Mouse (Mus musculus): ENCODE data around the gene Birc7. TPM values are rescaled to one million over a fixed set of nuclear protein-coding genes. Genes with fewer than 3 reads are reported as not detected.

The Birc7 gene
- polyA plus RNA-seq, 1 experiment from 2014 or later: not detected

- peaks cover 31% of the 10 kb centered on the region for H3K4me1 ChIP-seq (replicated peaks)
- peaks cover 88% of the 10 kb centered on the region for H3K27me3 ChIP-seq (replicated peaks)
- no peaks in the 10 kb centered on the region for H3K36me3 ChIP-seq
- H3K9me3 ChIP-seq: no peaks in the 10 kb centered on the region
- peak overlapping the region; percentile 43 for H3K4me3 ChIP-seq (replicated peaks)
- H3K27ac ChIP-seq: no peak overlapping the region
- ATAC-seq: peak; percentile 58
- H3K4me2 ChIP-seq (replicated peaks): peak overlapping the region; percentile 76
- H3K9ac ChIP-seq: no peak overlapping the region
- under 1% methylated on average over 56 of the region's 57 CpGs for WGBS
Measured at GRCm38 (mm10) chr2:180894029-180894623, 34.7 kb upstream of the Birc7 start.

DNA sequence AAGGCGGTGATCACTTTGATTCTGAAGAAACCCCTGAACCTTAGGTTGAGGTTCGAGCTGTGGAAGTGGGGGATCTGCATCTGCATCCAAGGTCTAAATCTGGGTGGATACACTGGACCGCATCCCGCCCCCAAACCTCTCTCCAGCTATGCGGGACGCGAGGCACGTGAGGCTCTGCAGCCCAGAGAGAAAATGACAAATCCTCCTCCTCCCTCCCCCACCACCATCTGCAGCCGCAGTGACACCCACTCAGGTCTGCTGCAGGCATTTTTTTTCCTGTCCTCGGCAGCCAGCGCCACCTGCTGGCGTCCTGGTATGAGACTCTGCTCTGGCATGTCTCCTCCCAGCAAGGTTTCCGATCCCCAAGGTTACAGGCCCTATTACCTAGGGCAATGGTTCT is 34.1 kb upstream of the Birc7 start:
- peak overlapping the region; percentile 43; the same call in 1 of the 2 replicates for H3K4me3 ChIP-seq (replicated peaks)
- no peaks in the 10 kb centered on the region for H3K36me3 ChIP-seq
- no peak overlapping the region for H3K27ac ChIP-seq
- ATAC-seq: peak; percentile 44; the same call in 1 of the 2 replicates
- peaks cover 81% of the 10 kb centered on the region for H3K27me3 ChIP-seq (replicated peaks)
- WGBS: under 1% methylated on average over 13 of the region's 13 CpGs
- peak overlapping the region; percentile 76 for H3K4me2 ChIP-seq (replicated peaks)
- H3K4me1 ChIP-seq (replicated peaks): peaks cover 31% of the 10 kb centered on the region
- H3K9me3 ChIP-seq: no peaks in the 10 kb centered on the region
- no peak overlapping the region for H3K9ac ChIP-seq

DNA sequence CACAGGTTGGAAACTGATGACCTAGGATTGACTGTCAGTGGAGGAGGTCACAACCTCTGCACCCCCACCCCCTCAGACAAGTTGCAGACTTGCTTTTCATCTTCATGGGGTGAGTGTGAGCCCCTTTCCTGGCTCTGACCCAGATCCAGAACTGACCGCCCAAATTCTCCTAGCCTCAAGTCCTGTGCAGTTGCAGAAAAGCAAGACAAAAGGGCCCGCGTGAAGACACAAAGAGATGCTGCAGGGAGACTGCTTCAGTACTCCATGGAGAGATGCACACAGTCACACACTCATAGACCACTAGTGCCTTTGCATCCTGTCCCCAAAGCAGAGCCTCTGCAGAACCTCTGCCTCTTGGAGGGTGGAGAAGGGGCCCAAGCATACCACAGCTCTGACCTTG is 33.5 kb upstream of the Birc7 start:
- Histone ChIP-seq H3K9ac (no peak overlapping the region), H3K9me3 (no peaks in the 10 kb centered on the region), H3K27me3 (replicated peaks) (peaks cover 76% of the 10 kb centered on the region), H3K36me3 (no peaks in the 10 kb centered on the region), H3K4me1 (replicated peaks) (peaks cover 30% of the 10 kb centered on the region), H3K27ac (no peak overlapping the region), H3K4me3 (replicated peaks) (no peak overlapping the region), H3K4me2 (replicated peaks) (no peak overlapping the region)
- no peak for ATAC-seq
- WGBS: 91% methylated on average over 3 of the region's 3 CpGs

- no peak overlapping the region for H3K9ac ChIP-seq
- H3K36me3 ChIP-seq: no peaks in the 10 kb centered on the region
- ATAC-seq: no peak
- peaks cover 27% of the 10 kb centered on the region for H3K4me1 ChIP-seq (replicated peaks)
- H3K4me3 ChIP-seq (replicated peaks): no peak overlapping the region
- peaks cover 69% of the 10 kb centered on the region for H3K27me3 ChIP-seq (replicated peaks)
- no peak overlapping the region for H3K27ac ChIP-seq
- whole genome bisulfite sequencing: 73% methylated on average over 11 of the region's 11 CpGs
- H3K4me2 ChIP-seq (replicated peaks): no peak overlapping the region
- H3K9me3 ChIP-seq: no peaks in the 10 kb centered on the region
Measured at GRCm38 (mm10) chr2:180895837-180896525, 32.8 kb upstream of the Birc7 start.

GRCm38 (mm10) chr2:180896819-180897625 is 31.8 kb upstream of the Birc7 start:
- H3K4me2 ChIP-seq (replicated peaks): no peak overlapping the region
- peaks cover 59% of the 10 kb centered on the region for H3K27me3 ChIP-seq (replicated peaks)
- H3K9me3 ChIP-seq: no peaks in the 10 kb centered on the region
- H3K4me3 ChIP-seq (replicated peaks): no peak overlapping the region
- H3K9ac ChIP-seq: no peak overlapping the region
- H3K4me1 ChIP-seq (replicated peaks): peaks cover 23% of the 10 kb centered on the region
- ATAC-seq: no peak
- no peaks in the 10 kb centered on the region for H3K36me3 ChIP-seq
- 70% methylated on average over 15 of the region's 15 CpGs for WGBS
- H3K27ac ChIP-seq: no peak overlapping the region

- Histone ChIP-seq H3K9ac (no peak overlapping the region), H3K4me3 (replicated peaks) (no peak overlapping the region), H3K27ac (no peak overlapping the region), H3K9me3 (no peaks in the 10 kb centered on the region), H3K36me3 (no peaks in the 10 kb centered on the region), H3K27me3 (replicated peaks) (peaks cover 50% of the 10 kb centered on the region), H3K4me2 (replicated peaks) (no peak overlapping the region), H3K4me1 (replicated peaks) (peaks cover 20% of the 10 kb centered on the region)
- no peak for ATAC-seq
- 76% methylated on average over 6 of the region's 6 CpGs for WGBS
Measured at GRCm38 (mm10) chr2:180897857-180898256, 31.0 kb upstream of the Birc7 start.

DNA sequence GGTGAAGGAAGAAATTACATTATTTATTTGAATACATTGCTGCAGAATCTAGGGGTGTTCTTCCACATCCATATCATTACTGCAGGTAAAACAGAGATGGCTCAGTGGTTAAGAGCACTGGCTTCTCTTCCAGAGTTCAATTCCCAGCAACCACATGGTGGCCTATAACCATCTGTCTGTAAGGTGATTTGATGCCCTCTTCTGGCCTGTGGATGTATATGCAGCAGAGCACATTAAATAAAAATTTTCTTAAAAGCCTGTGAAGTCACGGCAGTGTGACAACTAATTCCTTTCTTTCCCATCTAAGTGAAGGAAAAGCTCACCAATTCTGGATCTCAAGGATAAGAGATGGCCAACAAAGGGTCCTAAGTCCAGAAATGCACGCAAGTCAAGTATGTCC is 26.7 kb upstream of the Birc7 start:
- ATAC-seq: 0 out of 2 replicates have a peak, but pooled peaks have one; percentile 43
- Histone ChIP-seq H3K27me3 (replicated peaks) (peaks cover 9% of the 10 kb centered on the region), H3K9me3 (no peaks in the 10 kb centered on the region), H3K4me1 (replicated peaks) (no peaks in the 10 kb centered on the region), H3K4me2 (replicated peaks) (no peak overlapping the region), H3K4me3 (replicated peaks) (no peak overlapping the region), H3K9ac (no peak overlapping the region), H3K36me3 (no peaks in the 10 kb centered on the region), H3K27ac (no peak overlapping the region)
- 57% methylated on average over 2 of the region's 2 CpGs for whole genome bisulfite sequencing

DNA sequence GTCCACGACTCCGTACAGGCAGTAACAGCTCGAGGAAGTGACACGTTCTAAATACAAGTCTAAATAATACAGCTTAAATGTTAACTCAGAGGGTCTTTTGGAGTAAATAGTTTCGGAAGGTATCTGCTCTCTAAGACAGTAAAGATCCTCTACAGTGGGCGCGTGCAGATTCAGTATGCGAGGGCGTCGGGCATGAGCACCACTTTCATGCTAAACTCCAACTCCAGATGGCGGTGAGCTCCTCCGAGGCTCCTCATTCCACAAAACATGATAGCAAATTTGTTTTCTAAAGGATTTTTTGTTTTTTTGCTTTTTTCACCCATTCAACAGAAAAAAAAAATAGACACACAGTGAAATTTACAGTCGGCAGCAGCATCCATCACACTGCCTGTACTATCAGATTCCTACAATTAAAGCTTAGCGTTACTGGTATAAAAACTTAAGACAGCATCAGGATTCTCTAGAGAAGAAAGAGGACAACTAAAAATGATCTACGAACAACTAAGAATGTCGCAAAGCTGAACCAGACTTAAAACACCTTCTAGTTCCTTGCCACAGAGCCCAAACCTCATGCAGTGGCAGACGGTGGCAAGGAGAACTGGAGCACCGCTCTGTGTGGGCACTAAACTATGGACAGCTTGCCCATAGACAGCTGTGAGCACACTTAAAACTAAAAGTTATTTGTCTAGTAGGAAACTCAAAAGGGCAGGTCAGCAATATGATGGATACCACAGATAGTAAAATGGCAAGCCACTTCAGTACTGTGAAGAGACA is 24.2 kb upstream of the Birc7 start:
- Histone ChIP-seq H3K9ac (no peak overlapping the region), H3K4me2 (replicated peaks) (no peak overlapping the region), H3K4me1 (replicated peaks) (no peaks in the 10 kb centered on the region), H3K9me3 (no peaks in the 10 kb centered on the region), H3K36me3 (no peaks in the 10 kb centered on the region), H3K27me3 (replicated peaks) (no peaks in the 10 kb centered on the region), H3K4me3 (replicated peaks) (no peak overlapping the region), H3K27ac (no peak overlapping the region)
- no peak for ATAC-seq
- WGBS: 93% methylated on average over 18 of the region's 18 CpGs

DNA sequence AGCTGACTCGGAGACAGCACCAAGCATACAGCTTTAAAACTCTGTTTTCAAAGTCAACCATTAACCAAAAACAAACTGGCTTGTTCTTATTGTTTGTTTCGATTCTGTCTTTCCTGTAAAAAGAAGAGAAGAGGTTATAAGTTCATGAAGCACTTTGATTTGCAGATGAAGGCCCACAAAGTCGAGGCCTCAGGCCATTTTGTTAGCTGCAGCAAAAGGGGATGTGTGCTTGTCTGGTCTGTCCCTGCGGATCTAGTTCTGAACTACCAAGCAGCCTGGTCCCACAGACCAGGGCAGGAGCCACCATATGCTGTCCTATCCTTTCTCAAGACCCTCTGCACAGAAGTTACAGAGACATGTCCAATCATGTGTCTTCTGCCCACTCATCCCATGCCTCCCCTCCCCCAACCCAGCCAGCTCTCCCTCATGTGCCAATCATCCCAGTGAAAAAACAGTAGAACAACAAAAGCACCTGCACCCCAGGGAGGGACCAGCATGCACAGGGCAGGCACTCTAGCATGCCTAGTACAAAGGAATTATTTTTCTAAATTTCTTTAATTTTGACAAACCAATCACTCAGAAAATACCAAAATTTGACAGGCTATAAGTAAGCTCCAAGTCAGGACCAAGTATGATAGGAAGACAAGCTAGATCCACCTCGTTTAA is 23.1 kb upstream of the Birc7 start:
- WGBS: 57% methylated on average over 5 of the region's 5 CpGs
- no peaks in the 10 kb centered on the region for H3K27me3 ChIP-seq (replicated peaks)
- no peak overlapping the region for H3K27ac ChIP-seq
- no peaks in the 10 kb centered on the region for H3K4me1 ChIP-seq (replicated peaks)
- H3K4me2 ChIP-seq (replicated peaks): no peak overlapping the region
- H3K36me3 ChIP-seq: peaks cover 7% of the 10 kb centered on the region
- H3K9me3 ChIP-seq: no peaks in the 10 kb centered on the region
- no peak for ATAC-seq
- H3K4me3 ChIP-seq (replicated peaks): no peak overlapping the region
- H3K9ac ChIP-seq: no peak overlapping the region

GRCm38 (mm10) chr2:180910928-180911327 is 17.9 kb upstream of the Birc7 start:
- H3K4me2 ChIP-seq (replicated peaks): no peak overlapping the region
- 0 out of 2 replicates have a peak, but pooled peaks cover 3% of the 10 kb centered on the region for H3K4me1 ChIP-seq (replicated peaks)
- no peak for ATAC-seq
- no peak overlapping the region for H3K27ac ChIP-seq
- H3K9me3 ChIP-seq: no peaks in the 10 kb centered on the region
- no peak overlapping the region for H3K4me3 ChIP-seq (replicated peaks)
- no peaks in the 10 kb centered on the region for H3K27me3 ChIP-seq (replicated peaks)
- peaks cover 32% of the 10 kb centered on the region for H3K36me3 ChIP-seq
- no peak overlapping the region for H3K9ac ChIP-seq
- 95% methylated on average over 12 of the region's 12 CpGs for WGBS

DNA sequence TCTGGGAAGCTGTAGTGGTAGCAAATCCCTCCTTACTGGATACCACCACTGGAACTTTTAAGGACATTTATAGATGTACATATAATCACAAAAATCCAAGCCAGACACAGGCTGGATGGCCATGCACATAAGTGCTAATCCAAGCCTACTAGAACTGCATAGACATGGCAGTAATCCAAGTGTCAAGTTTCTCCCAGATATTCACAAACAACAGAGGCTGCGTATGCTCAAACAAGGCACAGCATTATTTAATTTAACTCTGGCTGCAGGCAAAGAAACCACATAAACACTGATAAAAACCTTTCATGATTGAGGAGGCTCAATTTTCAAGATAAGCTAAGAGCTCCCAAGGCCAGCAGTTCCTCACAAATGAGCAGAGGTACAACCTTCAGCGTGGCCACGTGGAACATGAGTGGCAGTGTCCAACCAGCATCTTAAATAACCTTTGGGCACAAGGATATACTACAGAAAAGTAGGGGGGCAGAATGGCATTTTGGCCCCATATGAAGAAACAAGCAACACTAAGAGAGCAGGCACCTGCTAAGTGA is 12.9 kb upstream of the Birc7 start:
- H3K9me3 ChIP-seq: no peaks in the 10 kb centered on the region
- 57% methylated on average over 3 of the region's 3 CpGs for WGBS
- H3K4me2 ChIP-seq (replicated peaks): no peak overlapping the region
- H3K27ac ChIP-seq: no peak overlapping the region
- H3K4me1 ChIP-seq (replicated peaks): peaks cover 5% of the 10 kb centered on the region; the same call in 1 of the 2 replicates
- ATAC-seq: no peak
- H3K27me3 ChIP-seq (replicated peaks): no peaks in the 10 kb centered on the region
- H3K4me3 ChIP-seq (replicated peaks): no peak overlapping the region
- no peak overlapping the region for H3K9ac ChIP-seq
- peaks cover 23% of the 10 kb centered on the region for H3K36me3 ChIP-seq
